Mouse (Mus musculus) CH12.LX (cell line): ENCODE measurements around the gene Gm44596. TPM values are rescaled to one million over a fixed set of nuclear protein-coding genes. Genes with fewer than 3 reads are reported as not detected.

Source experiments
- DNase-seq: peaks from one replicate; pipeline ENCODE4 v3.0.0-alpha.2; 2013; ENCODE audit errors: extremely low read depth
- H3K27ac ChIP-seq: 2 replicates; pipeline ENCODE4 v1.5.1; 2012; ENCODE audit warnings: low read depth, mild to moderate bottlenecking, control low read depth, moderate library complexity; ENCODE audit not compliant: insufficient read depth
- H3K27me3 ChIP-seq: replicated peaks from 2 replicates; pipeline ENCODE3; 2012; ENCODE audit warnings: inconsistent platforms
- H3K36me3 ChIP-seq, 2 experiments: replicated peaks in 1 of 2; 2 replicates each; pipeline versions ENCODE3 to v1.6.1; 2012; ENCODE audit warnings: inconsistent platforms in 1 of 2, low read length in 1 of 2, mild to moderate bottlenecking in 1 of 2, mixed read lengths in 1 of 2, moderate library complexity in 1 of 2; ENCODE audit not compliant: control insufficient read depth in 1 of 2, insufficient read depth in 1 of 2
- H3K4me1 ChIP-seq, 2 experiments: 2 replicates each; pipeline ENCODE4 v1.6.1; 2012; ENCODE audit warnings: inconsistent platforms in 1 of 2, moderate library complexity in 1 of 2; ENCODE audit not compliant: insufficient read depth in 2 of 2, control insufficient read depth in 1 of 2
- H3K4me2 ChIP-seq: 2 replicates; pipeline ENCODE4 v1.6.1; 2012; ENCODE audit warnings: low read depth, mild to moderate bottlenecking, control low read depth; ENCODE audit not compliant: poor library complexity, insufficient read depth, severe bottlenecking
- H3K4me3 ChIP-seq, 3 experiments: fragments of 150-350 bp in 1 of 3; sonication (generic) in 1 of 3; replicated peaks in 1 of 3; 2 replicates each; pipeline versions ENCODE3 to v1.5.1; 2011 to 2012; ENCODE audit warnings: low read depth in 2 of 3, low read length in 2 of 3, mild to moderate bottlenecking in 2 of 3, moderate library complexity in 2 of 3, control low read depth in 1 of 3, improper control_type of control experiment in 1 of 3, inconsistent platforms in 1 of 3, mixed read lengths in 1 of 3; ENCODE audit not compliant: poor library complexity in 1 of 3
- H3K79me2 ChIP-seq: replicated peaks from 2 replicates; pipeline ENCODE4 v1.6.1; 2012; ENCODE audit warnings: mild to moderate bottlenecking, moderate library complexity; ENCODE audit not compliant: control insufficient read depth, poor library complexity, insufficient read depth, severe bottlenecking; ENCODE audit errors: extremely low read depth
- H3K9ac ChIP-seq: 2 replicates; pipeline ENCODE4 v1.6.1; 2012; ENCODE audit warnings: low read depth, mild to moderate bottlenecking, control low read depth, moderate library complexity; ENCODE audit not compliant: insufficient read depth
- H3K9me3 ChIP-seq: replicated peaks from 2 replicates; pipeline ENCODE3; 2012; ENCODE audit warnings: low read length, inconsistent platforms, mixed read lengths
- BHLHE40 ChIP-seq: IDR thresholded peaks from 2 replicates; pipeline ENCODE4 v1.6.1; 2011; ENCODE audit warnings: mild to moderate bottlenecking, low read depth, low read length, improper control_type of control experiment
- CHD1 ChIP-seq: IDR thresholded peaks from 2 replicates; pipeline ENCODE4 v1.6.1; 2012; ENCODE audit warnings: low read depth, low read length, improper control_type of control experiment, inconsistent platforms
- ELF1 ChIP-seq: IDR thresholded peaks from 2 replicates; pipeline ENCODE4 v1.6.1; 2014; ENCODE audit warnings: low read depth, mild to moderate bottlenecking, inconsistent platforms, low read length, improper control_type of control experiment
- EP300 ChIP-seq: IDR thresholded peaks from 2 replicates; pipeline ENCODE4 v1.6.1; 2011; ENCODE audit warnings: low read length, improper control_type of control experiment
- ETS1 ChIP-seq: conservative IDR thresholded peaks from 2 replicates; pipeline ENCODE4 v1.6.1; 2012; ENCODE audit warnings: low read depth, mild to moderate bottlenecking, inconsistent platforms, low read length, improper control_type of control experiment, moderate library complexity
- HCFC1 ChIP-seq: IDR thresholded peaks from 2 replicates; pipeline ENCODE4 v1.6.1; 2012; ENCODE audit warnings: low read depth, mild to moderate bottlenecking, inconsistent platforms, low read length, improper control_type of control experiment
- JUN ChIP-seq: IDR thresholded peaks from 2 replicates; pipeline ENCODE4 v1.6.1; 2011; ENCODE audit warnings: low read depth, mild to moderate bottlenecking, low read length, improper control_type of control experiment, moderate library complexity; ENCODE audit not compliant: insufficient read depth
- JUND ChIP-seq: conservative IDR thresholded peaks from 2 replicates; pipeline ENCODE4 v1.6.1; 2011; ENCODE audit warnings: low read depth, low read length, improper control_type of control experiment
- MAFK ChIP-seq: IDR thresholded peaks from 2 replicates; pipeline ENCODE4 v1.6.1; 2011; ENCODE audit warnings: low read length, improper control_type of control experiment; ENCODE audit not compliant: insufficient replicate concordance
- MAX ChIP-seq: IDR thresholded peaks from 2 replicates; pipeline ENCODE4 v1.6.1; 2011; ENCODE audit warnings: low read length, improper control_type of control experiment
- MAZ ChIP-seq: IDR thresholded peaks from 2 replicates; pipeline ENCODE4 v1.6.1; 2012; ENCODE audit warnings: low read depth, mild to moderate bottlenecking, inconsistent platforms, low read length, improper control_type of control experiment, moderate library complexity
- NELFE ChIP-seq: IDR thresholded peaks from 2 replicates; pipeline ENCODE4 v1.6.1; 2011; ENCODE audit warnings: low read depth, low read length, improper control_type of control experiment
- PAX5 ChIP-seq: IDR thresholded peaks from 2 replicates; pipeline ENCODE4 v1.6.1; 2012; ENCODE audit warnings: low read length, inconsistent platforms, mixed read lengths
- POLR2A ChIP-seq: IDR thresholded peaks from 2 replicates; pipeline ENCODE4 v1.6.1; 2011; ENCODE audit warnings: low read depth, mild to moderate bottlenecking, improper control_type of control experiment, low read length
- POLR2AphosphoS2 ChIP-seq: IDR thresholded peaks from 2 replicates; pipeline ENCODE4 v1.6.1; 2011; ENCODE audit warnings: low read depth, low read length, improper control_type of control experiment
- SIN3A ChIP-seq: IDR thresholded peaks from 2 replicates; pipeline ENCODE4 v1.6.1; 2012; ENCODE audit warnings: low read length, improper control_type of control experiment, inconsistent platforms
- TCF12 ChIP-seq: IDR thresholded peaks from 2 replicates; pipeline ENCODE4 v1.6.1; 2014; ENCODE audit warnings: low read depth, mild to moderate bottlenecking, inconsistent platforms, low read length, improper control_type of control experiment
- USF2 ChIP-seq: conservative IDR thresholded peaks from 2 replicates; pipeline ENCODE4 v1.6.1; 2011; ENCODE audit warnings: low read depth, low read length, improper control_type of control experiment
- ZKSCAN1 ChIP-seq: IDR thresholded peaks from 2 replicates; pipeline ENCODE4 v1.6.1; 2012; ENCODE audit warnings: low read depth, inconsistent platforms, low read length, improper control_type of control experiment, borderline replicate concordance
- ZMIZ1 ChIP-seq: IDR thresholded peaks from 2 replicates; pipeline ENCODE4 v1.6.1; 2012; ENCODE audit warnings: low read depth, mild to moderate bottlenecking, inconsistent platforms, low read length, improper control_type of control experiment
- dilution Hi-C: fragments of 300-500 bp; cut with MboI; formaldehyde crosslinking; loops from 2 replicates; pipeline ENCODE4 v1.14.3; 2020; ENCODE audit warnings: low sequenced_read_pairs; ENCODE audit not compliant: extremely low pct_unique_long_range_greater_than_20kb, extremely low pct_ligation_motif_present
- in situ Hi-C: fragments of 300-500 bp; cut with MboI; formaldehyde crosslinking; loops from 3 replicates; pipeline ENCODE4 v1.14.3; 2019; ENCODE audit warnings: low sequenced_read_pairs, low pct_ligation_motif_present, low pct_unique_long_range_greater_than_20kb, mixed read lengths
- polyA plus RNA-seq: library from polyadenylated mRNA; unstranded; fragments of >175 nt; gene quantifications from 2 replicates; pipeline ENCODE4 v1.2.1, GENCODE M21; 2012; ENCODE audit warnings: low read depth; ENCODE audit not compliant: insufficient read length
- total RNA-seq, 2 experiments: library from RNA; depleted of rRNA; stranded (reverse); fragments of 300-350 nt in 1 of 2; fragments of >200 nt in 1 of 2; gene quantifications; 2 replicates each; pipeline ENCODE4 v1.2.3; 2012 to 2014

Gene Gm44596
- total and polyA plus RNA-seq, 3 experiments, result not detected

- DNase-seq, result no peak
- in situ Hi-C loops, result no loop called here
- TF ChIP-seq MAZ, result no peak
- no peak for TF ChIP-seq EP300
- TF ChIP-seq SIN3A, result no peak
- TF ChIP-seq TCF12, result no peak
- TF ChIP-seq ETS1, result no peak
- no peak for TF ChIP-seq MAX
- TF ChIP-seq, all 38 proteins: peak for 0
- no peaks in the 10 kb centered on the region for H3K9me3 ChIP-seq
- H3K27me3 ChIP-seq, result no peaks in the 10 kb centered on the region
- dilution Hi-C loops, result no loop called here
- H3K4me3 ChIP-seq, result no peak overlapping the region
- H3K4me1 ChIP-seq, result peaks cover 0 to 4% of the 10 kb centered on the region in 2 experiments; a peak in 2 of 4 replicates
- H3K27ac ChIP-seq, result no peak overlapping the region
- H3K4me2 ChIP-seq, result no peak overlapping the region
- H3K9ac ChIP-seq, result no peak overlapping the region
- peaks cover 48 to 80% of the 10 kb centered on the region in 2 experiments for H3K36me3 ChIP-seq
- H3K79me2 ChIP-seq, result no peaks in the 10 kb centered on the region
Measured at GRCm38 (mm10) chr6:128429826-128430225, 54.5 kb downstream of the Gm44596 start.

DNA sequence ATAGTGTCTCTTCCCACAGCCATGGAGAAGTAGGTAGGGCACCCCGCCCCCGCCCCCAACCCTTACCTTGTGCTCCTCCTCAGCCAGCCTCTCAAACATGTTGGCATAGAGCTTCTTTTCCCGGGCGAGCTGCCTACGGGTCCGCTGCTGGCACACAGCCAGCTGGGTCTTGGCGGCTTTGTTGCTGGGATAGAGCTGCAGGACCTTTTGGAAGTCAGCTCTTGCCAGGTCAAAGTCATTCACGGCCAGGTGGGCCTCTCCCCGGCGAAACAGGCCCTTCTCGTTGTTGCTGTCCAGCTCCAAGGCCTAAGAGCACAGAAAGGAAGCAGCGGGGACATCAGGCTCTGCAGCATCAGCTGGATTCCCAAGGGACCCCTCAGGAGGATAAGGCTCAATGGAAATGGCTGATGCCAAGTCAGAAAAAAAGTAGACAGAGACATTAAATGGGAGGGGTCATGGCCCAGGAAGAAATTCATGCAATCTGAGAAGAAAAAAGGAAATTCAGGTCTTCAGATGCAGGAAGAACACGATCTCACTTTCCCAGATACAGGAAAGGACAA is 57.1 kb downstream of the Gm44596 start:
- peaks cover 0 to 11% of the 10 kb centered on the region in 2 experiments; a peak in 2 of 4 replicates for H3K4me1 ChIP-seq
- H3K27me3 ChIP-seq, result no peaks in the 10 kb centered on the region
- H3K4me2 ChIP-seq, result no peak overlapping the region
- no peak overlapping the region for H3K27ac ChIP-seq
- peaks cover 64 to 88% of the 10 kb centered on the region in 2 experiments for H3K36me3 ChIP-seq
- H3K9ac ChIP-seq, result no peak overlapping the region
- dilution Hi-C loops (no loop called here), in situ Hi-C loops (no loop called here)
- TF ChIP-seq NELFE (no peak), ETS1 (no peak), JUND (no peak), PAX5 (no peak), ZKSCAN1 (no peak), POLR2AphosphoS2 (no peak), JUN (no peak), ZMIZ1 (no peak), ELF1 (no peak), BHLHE40 (no peak), EP300 (no peak), HCFC1 (no peak), MAFK (no peak), POLR2A (no peak), CHD1 (no peak), USF2 (no peak)
- DNase-seq, result no peak
- H3K9me3 ChIP-seq, result no peaks in the 10 kb centered on the region
- H3K79me2 ChIP-seq, result peaks cover 18% of the 10 kb centered on the region
- no peak overlapping the region for H3K4me3 ChIP-seq
